Mouse (Mus musculus) embryonic facial prominence, embryonic 12.5 days (tissue): ENCODE data around the gene Mcts2. TPM values are rescaled to one million over a fixed set of nuclear protein-coding genes. Genes with fewer than 3 reads are reported as not detected.
A peak's percentile ranks its signal among the peaks of the same experiment; 100 is the strongest.

ENCODE experiments used
- ATAC-seq: fragments of 200-750 bp; cut with Nextera tagmentation; 2 replicates; pipeline ENCODE4 v1.8.0; 2017; ENCODE audit not compliant: insufficient number of reproducible peaks, insufficient read depth, low FRiP score, low TSS enrichment
- H3K27ac ChIP-seq: fragments of 300-500 bp; sonication (generic); 2 replicates; pipeline ENCODE4 v1.5.1; 2016; ENCODE audit warnings: mild to moderate bottlenecking
- H3K27me3 ChIP-seq: fragments of 300-500 bp; sonication (generic); 2 replicates; pipeline ENCODE4 v1.6.1; 2016; ENCODE audit warnings: mild to moderate bottlenecking, moderate library complexity
- H3K36me3 ChIP-seq: fragments of 300-500 bp; sonication (generic); 2 replicates; pipeline ENCODE4 v1.6.1; 2016; ENCODE audit warnings: mild to moderate bottlenecking
- H3K4me1 ChIP-seq: fragments of 300-500 bp; sonication (generic); 2 replicates; pipeline ENCODE4 v1.6.1; 2016
- H3K4me2 ChIP-seq: fragments of 300-500 bp; sonication (generic); replicated peaks from 2 replicates; pipeline ENCODE4 v1.6.1; 2016; ENCODE audit warnings: mild to moderate bottlenecking, moderate library complexity
- H3K4me3 ChIP-seq: fragments of 300-500 bp; sonication (generic); 2 replicates; pipeline ENCODE4 v1.5.1; 2016; ENCODE audit warnings: mild to moderate bottlenecking
- H3K9ac ChIP-seq: fragments of 300-500 bp; sonication (generic); 2 replicates; pipeline ENCODE4 v1.6.1; 2016; ENCODE audit warnings: mild to moderate bottlenecking, moderate library complexity
- H3K9me3 ChIP-seq: fragments of 300-500 bp; sonication (generic); 2 replicates; pipeline ENCODE4 v1.6.1; 2016; ENCODE audit warnings: mild to moderate bottlenecking, moderate library complexity
- WGBS: fragments of 180-500 bp; shearing (Covaris S2); methylation state at CpG from one replicate; pipeline ENCODE4 v1.1.7; 2016; 5-methylcytosine and 5-hydroxymethylcytosine counted together
- polyA plus RNA-seq: library from polyadenylated mRNA; unstranded; fragments of >200 nt; fragmentation: Nextera tagmentation; extraction: Ambion mirVana; gene quantifications from 2 replicates; pipeline ENCODE4 v1.2.1, GENCODE M21; 2016

Mcts2 gene
- polyA plus RNA-seq, 1 experiment from 2014 or later = 38.9 TPM

DNA sequence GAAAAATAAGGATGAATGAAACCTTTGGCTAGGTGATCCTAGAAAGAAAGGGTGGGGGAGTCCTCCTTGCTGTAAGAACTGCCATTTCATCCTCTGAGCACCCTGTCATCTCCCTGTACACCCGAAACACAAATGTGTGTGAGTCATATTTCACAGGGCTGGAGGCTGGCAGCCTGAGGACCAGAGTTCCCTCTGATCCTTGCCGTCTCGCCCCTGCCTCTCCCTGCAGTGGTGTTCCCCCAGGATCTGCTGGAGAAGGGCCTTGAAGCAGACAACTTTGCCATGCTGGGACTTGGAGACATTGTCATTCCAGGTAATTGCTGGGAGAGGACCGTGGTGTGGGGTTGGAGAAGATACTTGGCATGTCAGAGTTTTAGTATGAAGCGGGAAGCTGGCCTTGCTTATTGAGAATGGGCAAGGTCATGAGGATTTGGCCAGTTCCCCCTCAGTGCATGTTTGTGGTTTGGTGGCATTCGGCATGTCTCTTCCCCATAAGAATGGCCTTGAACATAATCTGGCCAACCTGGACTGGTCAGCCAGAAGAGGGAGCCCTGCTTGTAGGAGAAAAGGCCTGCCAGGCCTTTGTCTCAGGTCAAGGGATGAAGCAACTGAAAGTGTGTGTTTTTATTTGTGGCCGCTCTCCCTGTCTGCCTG, 4.9 kb downstream of the Mcts2 start:
- H3K4me1 ChIP-seq = no peaks in the 10 kb centered on the region; the same call in 1 of the 2 replicates
- H3K36me3 ChIP-seq = peaks cover 67% of the 10 kb centered on the region
- peak overlapping the region; percentile 4 for H3K9ac ChIP-seq
- 67% methylated on average over 7 of the region's 7 CpGs for WGBS
- H3K4me3 ChIP-seq = no peak overlapping the region
- no peak for ATAC-seq
- H3K4me2 ChIP-seq = no peak overlapping the region
- 0 out of 2 replicates have a peak, but pooled peaks cover 4% of the 10 kb centered on the region for H3K9me3 ChIP-seq
- H3K27me3 ChIP-seq = no peaks in the 10 kb centered on the region
- H3K27ac ChIP-seq = peak overlapping the region; percentile 32; the same call in 1 of the 2 replicates

DNA sequence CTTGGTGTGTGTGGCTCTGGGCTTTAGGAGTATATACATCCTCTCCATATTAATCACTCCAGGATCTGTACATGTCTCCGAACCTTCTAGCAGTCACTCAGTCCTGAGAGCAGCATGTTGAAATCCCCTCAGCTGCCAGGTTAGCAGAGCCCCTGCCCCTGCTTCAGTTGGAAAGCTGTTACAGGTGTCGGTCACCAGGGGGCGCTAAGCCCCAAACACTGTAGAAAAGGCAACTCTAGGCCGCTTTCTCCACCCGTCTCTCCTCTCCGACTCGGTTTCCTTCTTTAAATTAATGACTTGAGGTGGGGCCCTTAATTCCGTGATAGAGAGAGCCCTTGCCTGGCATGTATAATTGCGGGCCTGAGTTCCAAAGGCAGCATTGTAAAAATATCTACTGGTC, 6.4 kb downstream of the Mcts2 start:
- H3K9ac ChIP-seq = no peak overlapping the region

DNA sequence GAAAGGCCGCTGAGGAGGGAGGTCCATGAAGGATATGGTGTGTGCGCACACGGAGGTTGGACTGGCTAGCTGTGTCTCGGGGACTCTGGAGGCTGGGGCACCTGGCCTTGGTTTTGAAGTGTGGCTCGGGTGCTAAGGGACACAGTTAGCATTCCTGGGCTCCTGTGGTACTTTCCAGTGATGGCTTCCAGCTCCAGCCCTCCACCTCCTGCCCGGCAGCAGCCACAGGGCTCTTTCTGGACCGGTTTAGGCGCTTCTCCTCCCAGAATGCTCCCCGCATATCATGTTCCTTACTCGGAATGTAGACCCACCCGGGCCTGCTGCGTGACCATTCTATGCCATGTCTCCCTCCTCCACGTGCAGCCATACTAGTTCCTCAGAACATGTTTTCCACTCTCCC, 6.9 kb downstream of the Mcts2 start:
- H3K36me3 ChIP-seq = peaks cover 59% of the 10 kb centered on the region

More for the DNA sequence above, 6.4 kb downstream of the Mcts2 start:
- peak overlapping the region; percentile 33 for H3K4me2 ChIP-seq
- no peak for ATAC-seq
- H3K9me3 ChIP-seq = no peaks in the 10 kb centered on the region
- WGBS = 16% methylated on average over 9 of the region's 9 CpGs
- H3K4me3 ChIP-seq = no peak overlapping the region
- no peaks in the 10 kb centered on the region for H3K27me3 ChIP-seq
- H3K27ac ChIP-seq = peak overlapping the region; percentile 18; the same call in 1 of the 2 replicates
- peaks cover 59% of the 10 kb centered on the region for H3K36me3 ChIP-seq
- peaks cover 3% of the 10 kb centered on the region for H3K4me1 ChIP-seq

GRCm38 (mm10) chr2:152694708-152695107, 7.9 kb downstream of the Mcts2 start:
- Histone ChIP-seq H3K27me3 (no peaks in the 10 kb centered on the region), H3K36me3 (peaks cover 59% of the 10 kb centered on the region), H3K4me2 (no peak overlapping the region), H3K9me3 (no peaks in the 10 kb centered on the region), H3K9ac (no peak overlapping the region), H3K27ac (no peak overlapping the region), H3K4me3 (no peak overlapping the region), H3K4me1 (peaks cover 3% of the 10 kb centered on the region; the same call in 1 of the 2 replicates)
- ATAC-seq = no peak
- WGBS = 62% methylated on average over 7 of the region's 7 CpGs

More for the DNA sequence above, 6.9 kb downstream of the Mcts2 start:
- no peaks in the 10 kb centered on the region for H3K27me3 ChIP-seq
- peaks cover 3% of the 10 kb centered on the region; the same call in 1 of the 2 replicates for H3K4me1 ChIP-seq
- peak overlapping the region; percentile 20; the same call in 1 of the 2 replicates for H3K9ac ChIP-seq
- 79% methylated on average over 13 of the region's 13 CpGs for WGBS
- H3K27ac ChIP-seq = peak overlapping the region; percentile 18; the same call in 1 of the 2 replicates
- no peak overlapping the region for H3K4me3 ChIP-seq
- no peaks in the 10 kb centered on the region for H3K9me3 ChIP-seq
- no peak for ATAC-seq
- peak overlapping the region; percentile 33 for H3K4me2 ChIP-seq

- no peaks in the 10 kb centered on the region for H3K27me3 ChIP-seq
- no peak overlapping the region for H3K4me3 ChIP-seq
- H3K9ac ChIP-seq = peak overlapping the region; percentile 55; the same call in 1 of the 2 replicates
- peaks cover 60% of the 10 kb centered on the region for H3K36me3 ChIP-seq
- H3K27ac ChIP-seq = peak overlapping the region; percentile 77; the same call in 1 of the 2 replicates
- WGBS = 56% methylated on average over 10 of the region's 10 CpGs
- H3K4me2 ChIP-seq = no peak overlapping the region
- peaks cover 3% of the 10 kb centered on the region; the same call in 1 of the 2 replicates for H3K4me1 ChIP-seq
- H3K9me3 ChIP-seq = no peaks in the 10 kb centered on the region
- ATAC-seq = peak; percentile 22; the same call in 1 of the 2 replicates
Observed at GRCm38 (mm10) chr2:152696016-152696415, 9.2 kb downstream of the Mcts2 start.

DNA sequence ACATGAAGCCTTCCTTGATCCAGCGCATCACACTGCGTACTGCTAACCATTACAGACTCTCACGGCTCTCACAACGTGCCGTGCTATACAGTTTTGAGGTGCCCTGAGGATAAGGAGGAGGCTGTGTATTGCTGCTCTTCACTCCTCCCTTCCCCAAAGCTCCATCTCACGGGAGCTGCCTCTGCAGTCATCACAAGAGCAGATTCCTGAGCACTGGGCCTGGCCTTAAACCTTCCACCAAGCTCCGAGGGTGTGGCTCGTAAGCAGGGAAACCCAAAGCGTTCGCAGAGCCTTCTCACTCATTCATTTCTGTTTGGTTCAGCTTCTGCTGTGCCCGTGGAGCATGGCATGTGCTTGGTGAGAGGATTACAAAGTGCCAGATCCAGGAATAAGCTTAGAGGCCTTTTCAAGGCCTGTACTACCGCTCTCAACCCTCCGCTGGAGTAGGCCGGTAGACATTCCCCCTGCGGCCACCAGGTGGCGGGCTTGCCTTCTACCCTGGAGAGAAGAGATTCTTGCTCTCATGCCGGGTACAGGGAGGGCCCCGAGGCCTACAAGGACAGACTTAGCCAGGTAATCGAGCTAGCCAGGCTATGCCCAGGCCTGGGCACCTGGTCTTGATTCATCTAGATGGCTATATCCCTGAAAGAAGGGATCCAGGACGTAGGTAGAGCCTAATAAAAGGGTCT, 9.8 kb downstream of the Mcts2 start:
- ATAC-seq = no peak
- peaks cover 66% of the 10 kb centered on the region for H3K36me3 ChIP-seq
- no peaks in the 10 kb centered on the region for H3K27me3 ChIP-seq

DNA sequence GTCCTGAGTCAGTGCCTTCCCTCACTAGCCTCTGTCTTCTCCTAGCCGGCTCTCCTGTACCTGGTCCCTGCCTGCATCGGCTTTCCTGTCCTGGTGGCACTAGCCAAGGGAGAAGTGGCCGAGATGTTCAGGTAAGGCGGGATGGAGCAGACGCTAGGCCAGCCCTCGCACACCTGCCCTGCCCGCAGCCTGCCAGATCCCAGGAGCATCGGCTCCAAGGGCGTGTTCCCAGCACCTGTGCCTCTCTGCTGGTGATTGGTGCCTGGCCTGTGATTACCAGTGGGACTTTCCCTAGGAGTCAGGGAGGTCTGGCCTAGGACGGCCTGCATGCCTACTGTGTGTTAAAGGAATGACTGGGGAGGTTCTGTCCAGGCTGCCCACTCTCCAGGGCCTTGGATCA, 13.3 kb downstream of the Mcts2 start:
- Histone ChIP-seq H3K9ac (no peak overlapping the region), H3K27ac (no peak overlapping the region), H3K4me2 (no peak overlapping the region), H3K9me3 (no peaks in the 10 kb centered on the region), H3K4me3 (no peak overlapping the region), H3K36me3 (peaks cover 90% of the 10 kb centered on the region), H3K4me1 (peaks cover 3% of the 10 kb centered on the region; the same call in 1 of the 2 replicates), H3K27me3 (no peaks in the 10 kb centered on the region)
- 91% methylated on average over 10 of the region's 10 CpGs for WGBS
- ATAC-seq = no peak

More for the DNA sequence above, 9.8 kb downstream of the Mcts2 start:
- 41% methylated on average over 20 of the region's 20 CpGs for WGBS
- Histone ChIP-seq H3K4me1 (peaks cover 3% of the 10 kb centered on the region; the same call in 1 of the 2 replicates), H3K4me2 (no peak overlapping the region), H3K9ac (peak overlapping the region; percentile 55), H3K4me3 (no peak overlapping the region), H3K9me3 (no peaks in the 10 kb centered on the region), H3K27ac (peak overlapping the region; percentile 77)

DNA sequence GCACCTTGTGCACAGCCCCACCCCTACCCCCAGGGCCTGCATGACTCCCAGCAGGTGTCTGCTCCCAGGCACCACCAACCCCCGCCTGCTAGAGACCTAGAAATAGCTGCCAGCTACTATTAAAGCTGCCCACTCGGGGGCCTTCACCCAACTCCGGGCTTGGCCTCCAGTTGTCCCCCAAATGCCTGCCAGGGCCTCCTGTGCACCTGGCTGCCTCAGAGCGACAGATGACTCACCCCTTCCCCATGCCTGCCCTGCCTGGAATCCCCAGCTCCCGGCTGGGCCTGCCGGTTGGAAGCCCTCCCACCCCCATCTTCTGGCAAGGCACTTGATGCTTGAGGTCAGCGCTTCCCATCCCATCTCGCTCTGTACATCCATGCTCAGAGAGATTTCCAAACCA, 13.9 kb downstream of the Mcts2 start:
- Histone ChIP-seq H3K9me3 (no peaks in the 10 kb centered on the region), H3K4me3 (no peak overlapping the region), H3K27ac (no peak overlapping the region), H3K36me3 (peaks cover 89% of the 10 kb centered on the region), H3K27me3 (no peaks in the 10 kb centered on the region), H3K4me2 (no peak overlapping the region), H3K4me1 (peaks cover 8% of the 10 kb centered on the region), H3K9ac (no peak overlapping the region)
- WGBS = 96% methylated on average over 8 of the region's 8 CpGs
- ATAC-seq = no peak

DNA sequence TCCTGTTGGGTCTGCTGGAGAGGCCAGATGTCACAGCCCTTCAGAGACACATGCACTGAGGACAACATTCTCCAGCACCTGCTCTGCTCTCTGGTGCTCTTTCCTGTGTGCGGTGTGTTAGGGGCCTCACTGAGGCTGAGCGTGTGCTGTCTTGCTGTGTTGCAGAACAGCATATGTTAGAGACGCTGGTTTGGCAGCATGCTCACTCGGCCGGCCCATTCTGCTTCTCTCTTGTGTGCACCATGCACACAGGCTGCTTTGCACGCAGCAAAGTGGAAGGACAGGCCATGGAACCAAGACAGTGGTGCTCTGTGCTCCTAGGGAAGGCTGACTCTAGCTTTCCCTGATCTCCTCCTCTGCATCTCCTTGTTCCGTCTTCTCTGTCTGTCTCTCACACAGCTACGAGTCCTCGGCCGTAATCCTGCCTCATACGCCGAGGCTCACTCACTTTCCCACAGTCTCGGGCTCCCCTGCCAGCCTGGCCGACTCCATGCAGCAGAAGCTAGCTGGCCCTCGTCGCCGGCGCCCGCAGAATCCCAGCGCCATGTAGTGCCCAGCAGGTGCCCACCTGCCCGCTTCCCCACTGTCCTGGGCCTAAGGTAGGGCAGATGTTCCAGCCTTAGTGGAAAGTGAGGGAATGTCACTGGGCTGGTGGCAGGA, 16.9 kb downstream of the Mcts2 start:
- H3K27me3 ChIP-seq = no peaks in the 10 kb centered on the region
- no peak overlapping the region for H3K4me2 ChIP-seq
- 90% methylated on average over 21 of the region's 21 CpGs for WGBS
- H3K36me3 ChIP-seq = peaks cover 68% of the 10 kb centered on the region
- no peak overlapping the region for H3K4me3 ChIP-seq
- 0 out of 2 replicates have a peak overlapping the region, but pooled peaks have one; percentile 17 for H3K27ac ChIP-seq
- H3K4me1 ChIP-seq = peaks cover 30% of the 10 kb centered on the region
- H3K9me3 ChIP-seq = no peaks in the 10 kb centered on the region
- ATAC-seq = no peak
- no peak overlapping the region for H3K9ac ChIP-seq

GRCm38 (mm10) chr2:152704256-152704605, 17.4 kb downstream of the Mcts2 start:
- H3K9me3 ChIP-seq = no peaks in the 10 kb centered on the region
- WGBS = 80% methylated on average over 5 of the region's 5 CpGs
- peaks cover 30% of the 10 kb centered on the region for H3K4me1 ChIP-seq
- H3K4me2 ChIP-seq = no peak overlapping the region
- H3K27me3 ChIP-seq = no peaks in the 10 kb centered on the region
- no peak overlapping the region for H3K9ac ChIP-seq
- 0 out of 2 replicates have a peak overlapping the region, but pooled peaks have one; percentile 17 for H3K27ac ChIP-seq
- peaks cover 66% of the 10 kb centered on the region for H3K36me3 ChIP-seq
- no peak for ATAC-seq
- H3K4me3 ChIP-seq = no peak overlapping the region

- H3K9ac ChIP-seq = no peak overlapping the region
Observed at GRCm38 (mm10) chr2:152704811-152705370, 18.1 kb downstream of the Mcts2 start.

More at GRCm38 (mm10) chr2:152704811-152705370, 18.1 kb downstream of the Mcts2 start:
- Histone ChIP-seq H3K27me3 (no peaks in the 10 kb centered on the region), H3K4me2 (no peak overlapping the region), H3K36me3 (peaks cover 61% of the 10 kb centered on the region), H3K4me3 (no peak overlapping the region), H3K27ac (peak overlapping the region; percentile 96), H3K4me1 (peaks cover 30% of the 10 kb centered on the region), H3K9me3 (no peaks in the 10 kb centered on the region)
- 86% methylated on average over 14 of the region's 14 CpGs for WGBS
- no peak for ATAC-seq
